Mouse (Mus musculus): ENCODE measurements around the gene Gm35315. TPM values are rescaled to one million over a fixed set of nuclear protein-coding genes. Genes with fewer than 3 reads are reported as not detected.

Gm35315 gene
- polyA plus RNA-seq, 1 experiment from 2014 or later: 1.9 TPM

- H3K9me3 ChIP-seq (ENCODE audit: low read depth, low read length): peaks cover 5% of the 10 kb centered on the region; the same call in 1 of the 2 replicates
- H3K27ac ChIP-seq (ENCODE audit: low read depth): no peak overlapping the region
- DNase-seq (peak; percentile 39), ATAC-seq (ENCODE audit: insufficient read depth) (peak; percentile 4; the same call in 1 of the 2 replicates)
- H3K27me3 ChIP-seq (ENCODE audit: insufficient read depth, low read length): no peaks in the 10 kb centered on the region
- peak overlapping the region; percentile 66 for H3K4me2 ChIP-seq
- H3K4me3 ChIP-seq (ENCODE audit: low read depth, low read length): peak overlapping the region; percentile 31
- peaks cover 33% of the 10 kb centered on the region for H3K36me3 ChIP-seq (ENCODE audit: insufficient read depth)
- no peak for TF ChIP-seq CTCF (IDR thresholded peaks at IDR 0.05; ENCODE audit: low read depth)
- H3K4me1 ChIP-seq (ENCODE audit: insufficient read depth): peaks cover 15% of the 10 kb centered on the region
- WGBS: under 1% methylated on average over 34 of the region's 37 CpGs
- peak overlapping the region; percentile 6; the same call in 1 of the 2 replicates for H3K9ac ChIP-seq
These were observed 6.9 kb upstream of the Gm35315 start for GRCm38 (mm10) chr5:110100921-110101631.

GRCm38 (mm10) chr5:110099656-110100580, 5.7 kb upstream of the Gm35315 start, which contains the start of gene Plcxd1:
Plcxd1 (plus strand) TSS chr5:110099969.
- Histone ChIP-seq H3K27me3 (ENCODE audit: insufficient read depth, low read length) (no peaks in the 10 kb centered on the region), H3K4me3 (ENCODE audit: low read depth, low read length) (peak within 1 kb of the TSS; percentile 31; the same call in 1 of the 2 replicates), H3K4me1 (ENCODE audit: insufficient read depth) (peaks cover 15% of the 10 kb centered on the region), H3K9me3 (ENCODE audit: low read depth, low read length) (no peaks in the 10 kb centered on the region), H3K36me3 (ENCODE audit: insufficient read depth) (peaks cover 22% of the 10 kb centered on the region), H3K27ac (ENCODE audit: low read depth) (peak within 1 kb of the TSS; percentile 90), H3K4me2 (peak within 1 kb of the TSS; percentile 66), H3K9ac (0 out of 2 replicates have a peak within 1 kb of the TSS, but pooled peaks have one; percentile 9)
- TF ChIP-seq CTCF (IDR thresholded peaks at IDR 0.05; ENCODE audit: low read depth): peak; percentile 34; the same call in 1 of the 2 replicates
- WGBS: 7% methylated on average over 25 of the region's 25 CpGs
- ATAC-seq (ENCODE audit: insufficient read depth): peak; percentile 33; the same call in 1 of the 2 replicates
- no peak for DNase-seq

DNA sequence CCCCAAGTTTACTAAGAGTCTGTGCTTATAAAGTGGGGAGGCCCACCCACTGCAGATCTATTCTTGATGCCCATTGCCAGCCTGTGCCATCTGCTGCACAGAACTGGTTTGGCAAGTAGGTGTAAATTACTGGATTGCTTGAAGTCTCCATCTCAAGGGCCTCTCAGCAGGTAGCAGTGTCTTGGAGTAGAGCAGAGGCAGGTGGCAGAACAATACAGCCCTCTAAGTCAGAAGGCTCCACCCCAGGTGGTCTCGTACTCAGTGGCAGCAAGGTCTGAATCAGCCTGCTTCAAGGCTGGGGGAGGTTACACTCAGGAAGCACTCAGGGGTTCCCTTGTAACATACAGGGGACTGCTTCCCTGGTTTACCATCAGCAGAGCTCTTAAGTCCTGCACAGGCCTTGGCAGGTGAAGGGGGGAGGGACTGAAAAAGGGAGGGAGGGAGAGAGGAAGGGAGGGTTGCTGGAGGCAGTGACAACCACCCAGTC, 4.8 kb upstream of the Gm35315 start:
- DNase-seq: peak; percentile 59
- 44% methylated on average over 1 of the region's 1 CpGs for WGBS
- Histone ChIP-seq H3K9ac (no peak overlapping the region), H3K27ac (ENCODE audit: low read depth) (peak overlapping the region; percentile 90), H3K36me3 (ENCODE audit: insufficient read depth) (peaks cover 13% of the 10 kb centered on the region), H3K9me3 (ENCODE audit: low read depth, low read length) (no peaks in the 10 kb centered on the region), H3K4me2 (no peak overlapping the region), H3K4me3 (ENCODE audit: low read depth, low read length) (no peak overlapping the region), H3K4me1 (ENCODE audit: insufficient read depth) (peaks cover 15% of the 10 kb centered on the region), H3K27me3 (ENCODE audit: insufficient read depth, low read length) (no peaks in the 10 kb centered on the region)
- no peak for TF ChIP-seq CTCF (IDR thresholded peaks at IDR 0.05; ENCODE audit: low read depth)
- peak; percentile 50 for ATAC-seq (ENCODE audit: insufficient read depth)

GRCm38 (mm10) chr5:110094847-110095213, 610 bp upstream of the Gm35315 start:
- Histone ChIP-seq H3K36me3 (ENCODE audit: insufficient read depth) (no peaks in the 10 kb centered on the region), H3K4me1 (ENCODE audit: insufficient read depth) (no peaks in the 10 kb centered on the region), H3K4me3 (ENCODE audit: low read depth, low read length) (peak overlapping the region; percentile 48), H3K9ac (peak overlapping the region; percentile 48), H3K4me2 (peak overlapping the region; percentile 73), H3K27ac (ENCODE audit: low read depth) (peak overlapping the region; percentile 61), H3K27me3 (ENCODE audit: insufficient read depth, low read length) (no peaks in the 10 kb centered on the region), H3K9me3 (ENCODE audit: low read depth, low read length) (no peaks in the 10 kb centered on the region)
- no peak for TF ChIP-seq CTCF (IDR thresholded peaks at IDR 0.05; ENCODE audit: low read depth)
- WGBS: 3% methylated on average over 4 of the region's 4 CpGs
- no peak for DNase-seq
- ATAC-seq (ENCODE audit: insufficient read depth): peak; percentile 8; the same call in 1 of the 2 replicates

GRCm38 (mm10) chr5:110091546-110091945, 2.7 kb downstream of the Gm35315 start:
- no peak for TF ChIP-seq CTCF (IDR thresholded peaks at IDR 0.05; ENCODE audit: low read depth)
- H3K4me2 ChIP-seq: no peak overlapping the region
- no peaks in the 10 kb centered on the region for H3K27me3 ChIP-seq (ENCODE audit: insufficient read depth, low read length)
- no peaks in the 10 kb centered on the region for H3K4me1 ChIP-seq (ENCODE audit: insufficient read depth)
- no peak for ATAC-seq (ENCODE audit: insufficient read depth)
- no peaks in the 10 kb centered on the region for H3K36me3 ChIP-seq (ENCODE audit: insufficient read depth)
- WGBS: 51% methylated on average over 2 of the region's 2 CpGs
- H3K4me3 ChIP-seq (ENCODE audit: low read depth, low read length): no peak overlapping the region
- no peaks in the 10 kb centered on the region for H3K9me3 ChIP-seq (ENCODE audit: low read depth, low read length)
- H3K9ac ChIP-seq: no peak overlapping the region
- no peak for DNase-seq
- H3K27ac ChIP-seq (ENCODE audit: low read depth): no peak overlapping the region

DNA sequence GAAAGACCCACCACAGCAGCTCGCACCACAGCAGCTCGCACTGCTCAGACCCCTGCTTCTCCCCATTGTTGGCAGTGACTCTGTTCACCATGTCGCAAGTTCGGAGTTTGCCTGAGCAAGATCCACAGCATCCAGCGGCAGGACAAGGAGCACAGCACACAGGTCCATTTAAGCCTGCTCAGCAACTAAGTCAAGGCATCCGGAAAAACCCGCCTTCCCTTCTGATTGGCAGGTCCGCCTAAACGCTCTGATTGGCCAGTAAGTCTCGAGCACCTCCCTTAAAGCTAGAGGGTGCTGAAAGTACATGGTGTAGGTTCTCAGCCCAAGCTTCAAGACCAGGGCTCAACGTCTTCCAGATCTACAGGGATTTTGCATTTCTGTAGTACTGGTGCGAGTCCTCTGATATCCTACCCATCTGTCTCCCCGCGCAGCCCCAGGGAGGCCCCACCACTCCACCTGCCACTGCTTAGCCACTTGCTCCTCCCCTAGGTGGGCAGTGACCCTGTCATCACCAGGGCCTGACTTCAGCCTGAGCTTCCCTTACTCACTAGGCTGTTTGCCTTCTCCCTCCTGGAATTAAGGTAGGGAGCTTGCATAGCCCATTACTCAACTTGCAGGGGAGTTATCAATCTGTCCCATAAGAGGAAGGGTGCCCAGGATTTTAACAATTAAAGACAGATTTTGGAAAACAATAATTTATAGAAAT, 7.9 kb downstream of the Gm35315 start:
- H3K4me2 ChIP-seq: no peak overlapping the region
- no peak overlapping the region for H3K27ac ChIP-seq (ENCODE audit: low read depth)
- no peaks in the 10 kb centered on the region for H3K4me1 ChIP-seq (ENCODE audit: insufficient read depth)
- H3K36me3 ChIP-seq (ENCODE audit: insufficient read depth): no peaks in the 10 kb centered on the region
- no peak overlapping the region for H3K9ac ChIP-seq
- peaks cover 1% of the 10 kb centered on the region; the same call in 1 of the 2 replicates for H3K9me3 ChIP-seq (ENCODE audit: low read depth, low read length)
- H3K4me3 ChIP-seq (ENCODE audit: low read depth, low read length): no peak overlapping the region
- no peak for TF ChIP-seq CTCF (IDR thresholded peaks at IDR 0.05; ENCODE audit: low read depth)
- no peaks in the 10 kb centered on the region for H3K27me3 ChIP-seq (ENCODE audit: insufficient read depth, low read length)
- ATAC-seq (ENCODE audit: insufficient read depth) (no peak; the same call in 1 of the 2 replicates), DNase-seq (no peak)
- WGBS: 28% methylated on average over 14 of the region's 14 CpGs
